Mouse (Mus musculus): ENCODE measurements around the gene 4930402F06Rik.

The 4930402F06Rik gene

GRCm38 (mm10) chr2:35416473-35416872, 19.5 kb upstream of the 4930402F06Rik start:
- no peak for DNase-seq

- DNase-seq = no peak
These were observed 15.8 kb upstream of the 4930402F06Rik start for GRCm38 (mm10) chr2:35412810-35413209.

GRCm38 (mm10) chr2:35412246-35412645, 15.3 kb upstream of the 4930402F06Rik start:
- no peak for DNase-seq

GRCm38 (mm10) chr2:35411640-35412190, 14.7 kb upstream of the 4930402F06Rik start:
- DNase-seq = no peak

- DNase-seq = no peak
These were observed 12.5 kb upstream of the 4930402F06Rik start for GRCm38 (mm10) chr2:35409466-35409865.

GRCm38 (mm10) chr2:35408409-35409110, 11.6 kb upstream of the 4930402F06Rik start:
- no peak for DNase-seq

GRCm38 (mm10) chr2:35407878-35408277, 10.9 kb upstream of the 4930402F06Rik start:
- DNase-seq = no peak

- DNase-seq = no peak
These were observed 10.3 kb upstream of the 4930402F06Rik start for GRCm38 (mm10) chr2:35407266-35407665.

GRCm38 (mm10) chr2:35406611-35407010, 9.6 kb upstream of the 4930402F06Rik start:
- DNase-seq = no peak

GRCm38 (mm10) chr2:35402391-35402790, 5.4 kb upstream of the 4930402F06Rik start:
- DNase-seq = no peak

GRCm38 (mm10) chr2:35400739-35401138, 3.8 kb upstream of the 4930402F06Rik start:
- DNase-seq = no peak

GRCm38 (mm10) chr2:35398184-35398828, 1.3 kb upstream of the 4930402F06Rik start:
- DNase-seq = no peak

GRCm38 (mm10) chr2:35397590-35398173, 707 bp upstream of the 4930402F06Rik start:
- DNase-seq = peak; percentile 64

- DNase-seq = no peak
These were observed 11.5 kb downstream of the 4930402F06Rik start for GRCm38 (mm10) chr2:35385441-35385871.

- DNase-seq = no peak
These were observed 17.7 kb downstream of the 4930402F06Rik start for GRCm38 (mm10) chr2:35379306-35379705.

GRCm38 (mm10) chr2:35377600-35377999, 19.4 kb downstream of the 4930402F06Rik start:
- no peak for DNase-seq

- DNase-seq = peak; percentile 19
These were observed 24.0 kb downstream of the 4930402F06Rik start for GRCm38 (mm10) chr2:35373003-35373402.

- no peak for DNase-seq
These were observed 26.3 kb downstream of the 4930402F06Rik start for GRCm38 (mm10) chr2:35370686-35371085.

GRCm38 (mm10) chr2:35367629-35368028, 29.3 kb downstream of the 4930402F06Rik start, which contains the start of gene 4930568D16Rik:
Gene 4930568D16Rik (minus strand): TSS chr2:35367729.
- no peak for DNase-seq

- DNase-seq = peak; percentile 50
These were observed 47.8 kb downstream of the 4930402F06Rik start for GRCm38 (mm10) chr2:35349184-35349583.

GRCm38 (mm10) chr2:35345984-35346383, 51.0 kb downstream of the 4930402F06Rik start:
- no peak for DNase-seq

- no peak for DNase-seq
These were observed 54.4 kb downstream of the 4930402F06Rik start for GRCm38 (mm10) chr2:35342605-35343004.

- DNase-seq = no peak
These were observed 58.3 kb downstream of the 4930402F06Rik start for GRCm38 (mm10) chr2:35338707-35339106.

- no peak for DNase-seq
These were observed 58.9 kb downstream of the 4930402F06Rik start for GRCm38 (mm10) chr2:35338036-35338435.
